Mouse (Mus musculus): ENCODE measurements around the gene Rpl15. TPM values are rescaled to one million over a fixed set of nuclear protein-coding genes. Genes with fewer than 3 reads are reported as not detected.
A peak's percentile ranks its signal among the peaks of the same experiment; 100 is the strongest.
"Not testable (repeated sequence)": the region's sequence is repeated elsewhere in the genome, so short reads cannot be mapped to it uniquely, and the experiment has no call there.

Gene Rpl15
- polyA plus RNA-seq, 1 experiment from 2014 or later = 203 TPM

DNA sequence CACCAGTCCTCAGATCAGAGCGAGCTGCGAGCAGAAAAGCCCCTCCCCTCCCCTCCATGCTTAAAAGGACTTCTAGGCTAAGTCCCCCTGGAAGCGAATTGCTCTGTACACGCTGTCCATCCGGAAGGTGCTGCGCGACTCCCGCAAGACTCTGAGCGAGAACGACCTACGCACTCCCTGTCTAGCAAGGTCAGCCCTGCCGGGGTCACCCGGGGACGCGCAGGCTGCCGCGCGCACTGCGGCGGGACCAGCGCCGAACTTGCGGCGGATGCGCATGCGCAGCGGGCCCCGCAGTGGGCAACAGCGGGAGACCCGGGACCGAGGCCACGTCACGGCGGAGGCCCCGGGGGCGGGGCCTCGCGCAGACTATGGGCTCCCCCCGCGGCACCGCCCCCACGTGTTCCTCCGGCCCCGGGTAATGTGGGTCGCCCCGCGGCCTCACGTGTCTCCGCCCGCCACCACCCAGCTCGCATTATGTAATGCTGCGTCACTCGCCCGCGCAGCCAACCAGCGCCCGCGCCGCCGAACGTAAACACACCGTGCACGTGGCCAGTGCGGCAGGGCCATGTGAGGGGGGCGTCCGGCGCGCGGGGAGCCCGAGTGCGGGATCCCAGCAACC, 33.0 kb downstream of the Rpl15 start:
- no peaks in the 10 kb centered on the region for H3K9me3 ChIP-seq (replicated peaks; ENCODE audit: control insufficient read depth, low read length)
- H3K4me3 ChIP-seq (ENCODE audit: low read length) = peak overlapping the region; percentile 77
- peak; percentile 87 for ATAC-seq (replicated peaks; ENCODE audit: extremely low read depth, insufficient read depth, low FRiP score)
- WGBS = under 1% methylated on average over 71 of the region's 71 CpGs
- H3K9ac ChIP-seq (ENCODE audit: low read length) = peak overlapping the region; percentile 79
- H3K4me2 ChIP-seq (ENCODE audit: low read depth, low read length) = peak overlapping the region; percentile 76
- H3K27ac ChIP-seq (ENCODE audit: low read length) = peak overlapping the region; percentile 93
- no peaks in the 10 kb centered on the region for H3K36me3 ChIP-seq (ENCODE audit: control insufficient read depth, insufficient read depth)
- H3K27me3 ChIP-seq (ENCODE audit: control insufficient read depth, insufficient read depth, low read length) = no peaks in the 10 kb centered on the region
- peaks cover 17% of the 10 kb centered on the region for H3K4me1 ChIP-seq (ENCODE audit: control insufficient read depth, insufficient read depth, low read length)

DNA sequence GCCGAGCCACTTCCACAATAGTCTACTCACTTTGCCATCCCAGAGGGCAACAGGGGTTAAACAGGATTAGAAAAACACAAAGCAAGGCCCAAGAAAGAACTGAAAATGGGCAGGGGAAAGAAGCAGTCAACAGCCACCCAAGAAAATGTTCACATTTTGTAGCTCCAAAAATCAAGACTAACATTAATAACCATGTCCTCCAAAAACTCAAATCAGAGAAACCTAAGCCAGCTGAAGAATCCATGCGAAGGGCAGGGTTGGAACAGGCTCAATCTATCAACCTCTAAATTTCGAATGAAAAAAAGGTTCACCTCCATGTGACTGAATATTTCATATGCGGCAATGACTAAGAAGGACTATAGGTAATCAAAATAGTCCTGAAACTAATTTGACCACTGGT, 33.8 kb downstream of the Rpl15 start:
- no peak for ATAC-seq (replicated peaks; ENCODE audit: extremely low read depth, insufficient read depth, low FRiP score)
- WGBS = 66% methylated on average over 4 of the region's 4 CpGs

DNA sequence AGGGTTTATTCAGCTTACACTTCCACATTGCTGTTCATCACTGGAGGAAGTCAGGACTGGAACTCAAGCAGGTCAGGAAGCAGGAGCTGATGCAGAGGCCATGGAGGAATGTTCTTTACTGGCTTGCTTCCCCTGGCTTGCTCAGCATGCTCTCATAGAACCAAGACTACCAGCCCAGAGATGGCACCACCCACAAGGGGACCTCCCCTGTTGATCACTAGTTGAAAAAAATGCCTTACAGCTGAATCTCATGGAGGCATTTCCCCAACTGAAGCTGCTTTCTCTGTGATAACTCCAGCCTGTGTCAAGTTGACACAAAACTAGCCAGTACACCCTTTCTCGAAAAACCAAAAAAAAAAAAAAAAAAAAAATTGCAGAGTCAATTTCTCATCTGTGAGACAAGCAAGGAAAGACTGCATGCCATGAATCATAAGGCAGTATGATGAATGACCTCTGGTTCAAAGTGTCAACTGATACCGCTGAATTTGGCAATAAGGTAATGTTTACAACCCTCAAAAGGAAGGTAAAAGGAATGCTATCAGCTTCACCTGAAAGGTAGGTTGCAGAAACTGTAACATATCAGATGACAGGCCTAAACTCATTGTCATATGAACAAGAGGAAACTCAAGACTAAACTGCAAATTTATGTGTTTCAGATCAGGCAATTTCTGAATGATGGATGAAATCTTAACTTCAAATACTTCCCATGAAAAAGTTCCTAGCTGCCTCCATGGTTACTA, 34.5 kb downstream of the Rpl15 start:
- H3K9ac ChIP-seq (ENCODE audit: low read length); H3K36me3 ChIP-seq (ENCODE audit: control insufficient read depth, insufficient read depth); H3K9me3 ChIP-seq (replicated peaks; ENCODE audit: control insufficient read depth, low read length); H3K4me2 ChIP-seq (ENCODE audit: low read depth, low read length); H3K27ac ChIP-seq (ENCODE audit: low read length); H3K4me3 ChIP-seq (ENCODE audit: low read length); ATAC-seq (replicated peaks; ENCODE audit: extremely low read depth, insufficient read depth, low FRiP score); H3K27me3 ChIP-seq (ENCODE audit: control insufficient read depth, insufficient read depth, low read length): not testable (repeated sequence)
- WGBS = 85% methylated on average over 2 of the region's 2 CpGs
- peaks cover 20% of the 10 kb centered on the region for H3K4me1 ChIP-seq (ENCODE audit: control insufficient read depth, insufficient read depth, low read length)

More for the DNA sequence above, 33.8 kb downstream of the Rpl15 start:
- Histone ChIP-seq H3K4me2 (ENCODE audit: low read depth, low read length) (peak overlapping the region; percentile 76), H3K4me1 (ENCODE audit: control insufficient read depth, insufficient read depth, low read length) (peaks cover 20% of the 10 kb centered on the region), H3K27ac (ENCODE audit: low read length) (peak overlapping the region; percentile 93), H3K27me3 (ENCODE audit: control insufficient read depth, insufficient read depth, low read length) (no peaks in the 10 kb centered on the region), H3K4me3 (ENCODE audit: low read length) (no peak overlapping the region; the same call in 1 of the 2 replicates), H3K9ac (ENCODE audit: low read length) (peak overlapping the region; percentile 77; the same call in 1 of the 2 replicates), H3K36me3 (ENCODE audit: control insufficient read depth, insufficient read depth) (no peaks in the 10 kb centered on the region), H3K9me3 (replicated peaks; ENCODE audit: control insufficient read depth, low read length) (no peaks in the 10 kb centered on the region)

DNA sequence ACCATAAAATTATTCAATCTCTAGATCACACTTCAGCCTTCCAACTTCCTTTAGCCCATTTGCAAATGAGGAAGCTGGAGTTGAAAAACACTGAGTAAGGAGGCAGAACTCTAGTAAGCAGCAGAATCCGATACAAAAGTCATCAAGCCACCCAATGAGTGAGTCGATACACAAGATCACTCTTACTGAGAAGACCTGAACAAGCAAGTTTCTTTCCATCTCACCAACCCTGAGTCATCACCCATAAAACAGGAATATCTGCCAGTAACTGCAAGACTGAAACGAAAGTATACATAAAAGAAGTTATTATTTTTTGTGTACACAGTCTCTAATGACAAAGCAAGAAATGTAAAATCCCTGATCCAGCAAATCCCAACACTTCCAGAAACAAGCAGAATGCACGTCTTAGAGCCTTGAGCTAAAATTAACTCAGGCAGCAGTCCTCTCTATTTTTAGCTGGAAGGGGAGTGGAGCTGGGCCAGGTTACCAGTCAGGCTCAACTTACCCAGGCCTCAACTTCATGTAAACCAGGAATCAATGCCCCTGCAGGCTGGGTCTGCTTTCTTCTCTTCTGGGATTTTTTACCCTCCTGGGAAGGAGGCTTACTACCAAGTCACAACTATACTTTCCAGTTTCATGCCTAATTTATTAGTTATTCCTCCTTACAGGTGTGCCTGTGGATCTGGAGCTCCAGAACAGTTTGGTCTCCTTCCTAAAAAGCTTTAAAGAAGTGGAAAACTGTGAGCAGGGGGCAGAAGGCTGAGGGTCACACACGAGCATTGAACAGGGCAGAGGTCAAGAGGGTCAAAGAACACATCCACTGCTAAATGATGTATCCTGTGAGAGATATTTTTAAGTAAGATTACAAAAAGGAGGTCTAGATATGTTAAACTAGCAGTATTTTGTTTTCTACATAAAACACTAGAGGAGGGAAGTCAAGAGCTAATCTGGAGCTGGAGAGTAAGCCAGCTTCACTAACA, 36.9 kb downstream of the Rpl15 start:
- Histone ChIP-seq H3K36me3 (ENCODE audit: control insufficient read depth, insufficient read depth) (no peaks in the 10 kb centered on the region), H3K4me1 (ENCODE audit: control insufficient read depth, insufficient read depth, low read length) (peaks cover 16% of the 10 kb centered on the region), H3K4me3 (ENCODE audit: low read length) (peak overlapping the region; percentile 12), H3K9ac (ENCODE audit: low read length) (peak overlapping the region; percentile 60), H3K9me3 (replicated peaks; ENCODE audit: control insufficient read depth, low read length) (no peaks in the 10 kb centered on the region), H3K4me2 (ENCODE audit: low read depth, low read length) (peak overlapping the region; percentile 59), H3K27me3 (ENCODE audit: control insufficient read depth, insufficient read depth, low read length) (no peaks in the 10 kb centered on the region), H3K27ac (ENCODE audit: low read length) (peak overlapping the region; percentile 95)
- ATAC-seq (replicated peaks; ENCODE audit: extremely low read depth, insufficient read depth, low FRiP score) = no peak
- WGBS = 36% methylated on average over 5 of the region's 5 CpGs

DNA sequence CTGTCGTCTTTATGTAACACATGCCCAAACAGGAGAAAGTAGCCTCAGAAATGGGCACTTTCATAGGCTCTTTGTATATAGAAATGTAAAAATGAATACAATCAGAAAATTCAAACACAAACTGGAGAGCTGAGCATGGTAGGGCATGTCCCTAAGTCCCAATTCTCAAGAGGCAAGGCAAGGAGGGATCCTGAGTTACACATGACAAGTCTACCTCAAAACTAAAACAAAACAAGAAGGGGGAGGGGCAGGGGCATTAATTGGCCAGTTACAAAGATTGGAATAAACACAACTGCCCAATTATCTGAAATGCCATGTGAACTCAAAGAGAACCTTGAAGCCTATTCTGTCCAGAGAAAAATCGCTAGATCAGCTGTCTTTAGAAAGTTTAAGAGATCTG, 38.1 kb downstream of the Rpl15 start:
- Histone ChIP-seq H3K4me2 (ENCODE audit: low read depth, low read length) (no peak overlapping the region), H3K4me1 (ENCODE audit: control insufficient read depth, insufficient read depth, low read length) (peaks cover 16% of the 10 kb centered on the region), H3K9ac (ENCODE audit: low read length) (no peak overlapping the region), H3K4me3 (ENCODE audit: low read length) (no peak overlapping the region), H3K36me3 (ENCODE audit: control insufficient read depth, insufficient read depth) (no peaks in the 10 kb centered on the region), H3K27ac (ENCODE audit: low read length) (peak overlapping the region; percentile 95), H3K9me3 (replicated peaks; ENCODE audit: control insufficient read depth, low read length) (no peaks in the 10 kb centered on the region), H3K27me3 (ENCODE audit: control insufficient read depth, insufficient read depth, low read length) (no peaks in the 10 kb centered on the region)
- no peak for ATAC-seq (replicated peaks; ENCODE audit: extremely low read depth, insufficient read depth, low FRiP score)
- 77% methylated on average over 2 of the region's 2 CpGs for WGBS

DNA sequence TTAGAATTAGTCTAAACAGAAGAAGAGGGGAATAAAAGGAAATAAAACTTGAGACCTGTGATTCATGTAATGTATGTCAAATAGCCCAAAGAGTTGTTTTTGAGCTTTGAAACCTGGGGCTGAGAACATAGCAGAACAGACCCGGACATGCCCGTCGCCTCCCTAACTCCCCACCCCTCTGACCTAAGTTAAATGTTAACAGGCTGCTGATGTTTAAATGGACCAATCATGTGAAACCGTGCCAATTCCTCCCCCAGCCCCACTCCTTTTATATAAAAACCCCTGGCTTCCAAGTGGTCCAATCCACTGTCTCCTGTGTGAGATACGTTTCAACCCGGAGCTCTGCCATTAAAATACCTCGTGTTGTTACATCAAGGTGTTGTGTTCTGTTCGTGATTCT, 39.3 kb downstream of the Rpl15 start:
- H3K27ac ChIP-seq (ENCODE audit: low read length); H3K4me2 ChIP-seq (ENCODE audit: low read depth, low read length); H3K9ac ChIP-seq (ENCODE audit: low read length); H3K9me3 ChIP-seq (replicated peaks; ENCODE audit: control insufficient read depth, low read length); H3K4me3 ChIP-seq (ENCODE audit: low read length); H3K27me3 ChIP-seq (ENCODE audit: control insufficient read depth, insufficient read depth, low read length); ATAC-seq (replicated peaks; ENCODE audit: extremely low read depth, insufficient read depth, low FRiP score); H3K36me3 ChIP-seq (ENCODE audit: control insufficient read depth, insufficient read depth): not testable (repeated sequence)
- WGBS = 93% methylated on average over 8 of the region's 8 CpGs
- peaks cover 16% of the 10 kb centered on the region for H3K4me1 ChIP-seq (ENCODE audit: control insufficient read depth, insufficient read depth, low read length)

DNA sequence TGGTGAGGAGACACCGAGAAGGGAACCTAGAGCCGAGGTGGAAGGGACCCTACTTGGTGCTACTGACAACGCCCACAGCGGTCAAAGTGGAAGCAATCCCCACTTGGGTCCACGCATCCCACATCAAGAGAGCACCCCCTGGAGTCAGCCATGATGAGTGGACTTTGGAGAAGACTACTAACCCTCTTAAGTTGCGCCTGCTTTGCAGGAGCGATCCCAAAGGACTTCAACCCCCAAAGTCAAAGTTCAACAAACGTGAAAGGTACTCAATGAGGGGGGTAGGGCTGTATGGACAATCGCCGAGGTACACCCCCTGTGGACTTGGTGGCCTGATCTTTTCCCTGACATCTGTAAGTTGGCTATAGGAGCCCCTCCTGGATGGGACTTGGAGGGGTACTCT, 41.4 kb downstream of the Rpl15 start:
- not testable (repeated sequence) for H3K36me3 ChIP-seq (ENCODE audit: control insufficient read depth, insufficient read depth); H3K27ac ChIP-seq (ENCODE audit: low read length); H3K27me3 ChIP-seq (ENCODE audit: control insufficient read depth, insufficient read depth, low read length); ATAC-seq (replicated peaks; ENCODE audit: extremely low read depth, insufficient read depth, low FRiP score); H3K4me2 ChIP-seq (ENCODE audit: low read depth, low read length); H3K9ac ChIP-seq (ENCODE audit: low read length); H3K4me3 ChIP-seq (ENCODE audit: low read length); H3K9me3 ChIP-seq (replicated peaks; ENCODE audit: control insufficient read depth, low read length)
- 91% methylated on average over 10 of the region's 10 CpGs for WGBS
- H3K4me1 ChIP-seq (ENCODE audit: control insufficient read depth, insufficient read depth, low read length) = peaks cover 15% of the 10 kb centered on the region

DNA sequence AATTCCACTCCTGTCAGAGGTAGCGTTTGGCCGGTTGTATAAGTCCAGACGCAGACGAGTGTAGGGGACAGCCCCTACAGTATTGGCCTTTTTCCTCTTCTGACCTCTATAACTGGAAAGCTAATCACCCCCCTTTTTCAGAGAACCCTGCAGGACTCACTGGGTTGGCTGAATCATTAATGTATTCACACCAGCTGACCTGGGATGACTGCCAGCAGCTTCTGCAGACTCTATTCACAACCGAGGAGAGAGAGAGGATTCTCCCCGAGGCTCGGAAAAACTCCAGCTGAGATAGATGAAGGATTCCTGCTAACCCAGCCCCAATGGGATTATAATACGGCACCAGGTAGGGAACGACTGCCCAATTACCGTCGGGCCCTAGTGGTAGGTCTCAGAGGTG, 45.0 kb downstream of the Rpl15 start:
- H3K27me3 ChIP-seq (ENCODE audit: control insufficient read depth, insufficient read depth, low read length); H3K36me3 ChIP-seq (ENCODE audit: control insufficient read depth, insufficient read depth); H3K9me3 ChIP-seq (replicated peaks; ENCODE audit: control insufficient read depth, low read length); H3K4me3 ChIP-seq (ENCODE audit: low read length); H3K27ac ChIP-seq (ENCODE audit: low read length); ATAC-seq (replicated peaks; ENCODE audit: extremely low read depth, insufficient read depth, low FRiP score); H3K9ac ChIP-seq (ENCODE audit: low read length); H3K4me1 ChIP-seq (ENCODE audit: control insufficient read depth, insufficient read depth, low read length): not testable (repeated sequence)
- 54% methylated on average over 11 of the region's 11 CpGs for WGBS
- H3K4me2 ChIP-seq (ENCODE audit: low read depth, low read length) = peak overlapping the region; percentile 27; the same call in 1 of the 2 replicates
